Mouse (Mus musculus): Measurements from ENCODE around the gene Dph1.

DNA sequence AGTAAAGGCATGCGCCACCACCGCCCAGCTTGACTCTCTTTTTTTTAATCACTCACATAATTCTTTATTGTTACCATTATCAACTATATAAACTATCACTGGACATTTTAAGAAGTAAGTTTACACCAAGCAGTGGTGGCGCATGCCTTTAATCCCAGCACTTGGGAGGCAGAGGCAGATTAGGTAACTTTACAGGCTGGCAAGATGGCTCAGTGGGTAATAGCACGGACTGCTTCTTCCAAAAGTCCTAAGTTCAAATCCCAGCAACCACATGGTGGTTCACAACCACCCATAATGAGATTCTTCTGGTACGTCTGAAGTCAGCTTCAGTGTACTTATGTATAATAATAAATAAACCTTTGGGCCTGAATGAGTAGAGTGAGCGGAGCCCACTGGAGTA, 61.6 kb downstream of the Dph1 start:
- TF ChIP-seq CTCF (IDR thresholded peaks at IDR 0.05; ENCODE audit: insufficient read depth, low read depth, low read length), result no peak
- TF ChIP-seq POLR2A (IDR thresholded peaks at IDR 0.05; ENCODE audit: insufficient read depth, low read depth, low read length), result no peak

Data from olfactory bulb, adult 2 months (tissue).